Mouse (Mus musculus) limb, embryonic 13.5 days (tissue): ENCODE results near the gene Abhd12. TPM values are rescaled to one million over a fixed set of nuclear protein-coding genes. Genes with fewer than 3 reads are reported as not detected.
A peak's percentile ranks its signal among the peaks of the same experiment; 100 is the strongest.

Experiments used
- ATAC-seq: fragments of 200-750 bp; cut with Nextera tagmentation; 2 replicates; pipeline ENCODE4 v1.8.0; 2017; ENCODE audit warnings: low read depth, moderate number of reproducible peaks, moderate TSS enrichment; ENCODE audit not compliant: low FRiP score
- H3K27ac ChIP-seq: fragments of 300-500 bp; sonication (generic); 2 replicates; pipeline ENCODE4 v1.5.1; 2015; ENCODE audit warnings: inconsistent platforms, mild to moderate bottlenecking, moderate library complexity
- H3K27me3 ChIP-seq: fragments of 300-500 bp; sonication (generic); 2 replicates; pipeline ENCODE4 v1.6.1; 2015; ENCODE audit warnings: mild to moderate bottlenecking, inconsistent platforms
- H3K36me3 ChIP-seq: fragments of 300-500 bp; sonication (generic); 2 replicates; pipeline ENCODE4 v1.6.1; 2015; ENCODE audit warnings: inconsistent platforms, mild to moderate bottlenecking, moderate library complexity
- H3K4me1 ChIP-seq: fragments of 300-500 bp; sonication (generic); 2 replicates; pipeline ENCODE4 v1.6.1; 2015; ENCODE audit warnings: inconsistent platforms
- H3K4me2 ChIP-seq: fragments of 300-500 bp; sonication (generic); replicated peaks from 2 replicates; pipeline ENCODE4 v1.6.1; 2015; ENCODE audit warnings: inconsistent platforms, mild to moderate bottlenecking, moderate library complexity
- H3K4me3 ChIP-seq: fragments of 300-500 bp; sonication (generic); 2 replicates; pipeline ENCODE4 v1.5.1; 2015; ENCODE audit warnings: moderate library complexity, mild to moderate bottlenecking, inconsistent platforms
- H3K9ac ChIP-seq: fragments of 300-500 bp; sonication (generic); 2 replicates; pipeline ENCODE4 v1.6.1; 2015; ENCODE audit warnings: mild to moderate bottlenecking, inconsistent platforms
- H3K9me3 ChIP-seq: fragments of 300-500 bp; sonication (generic); 2 replicates; pipeline ENCODE4 v1.6.1; 2016; ENCODE audit warnings: inconsistent platforms
- WGBS: fragments of 180-500 bp; shearing (Covaris S2); methylation state at CpG from one replicate; pipeline ENCODE4 v1.1.7; 2015; 5-methylcytosine and 5-hydroxymethylcytosine counted together
- polyA plus RNA-seq: library from polyadenylated mRNA; unstranded; fragments of >200 nt; fragmentation: Nextera tagmentation; extraction: Ambion mirVana; gene quantifications from 2 replicates; pipeline ENCODE4 v1.2.1, GENCODE M21; 2015

The Abhd12 gene
- polyA plus RNA-seq, 1 experiment from 2014 or later: 68.1 TPM

GRCm38 (mm10) chr2:150818742-150819141 lies 85.8 kb downstream of the Abhd12 start:
- Histone ChIP-seq H3K36me3 (peaks cover 92% of the 10 kb centered on the region), H3K4me2 (no peak overlapping the region)
- WGBS: 85% methylated on average over 8 of the region's 8 CpGs

GRCm38 (mm10) chr2:150816676-150817402 lies 87.7 kb downstream of the Abhd12 start:
- Histone ChIP-seq H3K27ac (no peak overlapping the region), H3K4me1 (no peaks in the 10 kb centered on the region), H3K36me3 (peaks cover 94% of the 10 kb centered on the region), H3K9ac (no peak overlapping the region), H3K4me3 (no peak overlapping the region), H3K4me2 (no peak overlapping the region), H3K9me3 (no peaks in the 10 kb centered on the region), H3K27me3 (no peaks in the 10 kb centered on the region)
- WGBS: 91% methylated on average over 18 of the region's 18 CpGs
- no peak for ATAC-seq

More at GRCm38 (mm10) chr2:150818742-150819141, 85.8 kb downstream of the Abhd12 start:
- H3K27me3 ChIP-seq: no peaks in the 10 kb centered on the region
- H3K4me1 ChIP-seq: no peaks in the 10 kb centered on the region
- no peak overlapping the region for H3K4me3 ChIP-seq
- ATAC-seq: no peak
- H3K27ac ChIP-seq: no peak overlapping the region
- no peaks in the 10 kb centered on the region for H3K9me3 ChIP-seq
- no peak overlapping the region for H3K9ac ChIP-seq

GRCm38 (mm10) chr2:150812816-150813215 lies 91.7 kb downstream of the Abhd12 start:
- Histone ChIP-seq H3K4me2 (no peak overlapping the region), H3K27me3 (no peaks in the 10 kb centered on the region), H3K27ac (no peak overlapping the region), H3K9ac (no peak overlapping the region), H3K36me3 (peaks cover 100% of the 10 kb centered on the region), H3K4me1 (no peaks in the 10 kb centered on the region), H3K9me3 (no peaks in the 10 kb centered on the region), H3K4me3 (no peak overlapping the region)
- no peak for ATAC-seq
- WGBS: 94% methylated on average over 6 of the region's 6 CpGs

- Histone ChIP-seq H3K9ac (no peak overlapping the region), H3K9me3 (no peaks in the 10 kb centered on the region), H3K4me2 (no peak overlapping the region), H3K36me3 (peaks cover 98% of the 10 kb centered on the region), H3K27me3 (no peaks in the 10 kb centered on the region), H3K4me1 (no peaks in the 10 kb centered on the region), H3K27ac (no peak overlapping the region), H3K4me3 (no peak overlapping the region)
- 79% methylated on average over 5 of the region's 5 CpGs for WGBS
- no peak for ATAC-seq
Measured at GRCm38 (mm10) chr2:150810603-150811002, 93.9 kb downstream of the Abhd12 start.

- Histone ChIP-seq H3K4me1 (no peaks in the 10 kb centered on the region), H3K4me3 (no peak overlapping the region), H3K9me3 (no peaks in the 10 kb centered on the region), H3K27ac (no peak overlapping the region), H3K9ac (no peak overlapping the region), H3K4me2 (no peak overlapping the region), H3K27me3 (no peaks in the 10 kb centered on the region), H3K36me3 (peaks cover 96% of the 10 kb centered on the region)
- 90% methylated on average over 6 of the region's 6 CpGs for WGBS
- no peak for ATAC-seq
Measured at GRCm38 (mm10) chr2:150808812-150809211, 95.7 kb downstream of the Abhd12 start.

GRCm38 (mm10) chr2:150808381-150808780 lies 96.2 kb downstream of the Abhd12 start:
- no peak overlapping the region for H3K4me3 ChIP-seq
- no peak overlapping the region for H3K4me2 ChIP-seq
- H3K9me3 ChIP-seq: no peaks in the 10 kb centered on the region
- H3K36me3 ChIP-seq: peaks cover 95% of the 10 kb centered on the region
- ATAC-seq: no peak
- H3K27ac ChIP-seq: no peak overlapping the region
- 87% methylated on average over 6 of the region's 6 CpGs for WGBS
- H3K4me1 ChIP-seq: no peaks in the 10 kb centered on the region
- no peak overlapping the region for H3K9ac ChIP-seq
- H3K27me3 ChIP-seq: no peaks in the 10 kb centered on the region

- WGBS: 96% methylated on average over 1 of the region's 1 CpGs
- H3K36me3 ChIP-seq: peaks cover 81% of the 10 kb centered on the region
Measured at GRCm38 (mm10) chr2:150803035-150803434, 101.5 kb downstream of the Abhd12 start.

GRCm38 (mm10) chr2:150800616-150801015 lies 103.9 kb downstream of the Abhd12 start:
- no peak for ATAC-seq
- H3K36me3 ChIP-seq: peaks cover 76% of the 10 kb centered on the region
- H3K9ac ChIP-seq: no peak overlapping the region
- no peak overlapping the region for H3K4me2 ChIP-seq
- H3K27ac ChIP-seq: no peak overlapping the region
- WGBS: 82% methylated on average over 5 of the region's 5 CpGs
- H3K9me3 ChIP-seq: no peaks in the 10 kb centered on the region
- no peak overlapping the region for H3K4me3 ChIP-seq
- H3K4me1 ChIP-seq: no peaks in the 10 kb centered on the region
- H3K27me3 ChIP-seq: no peaks in the 10 kb centered on the region

More at GRCm38 (mm10) chr2:150803035-150803434, 101.5 kb downstream of the Abhd12 start:
- H3K4me1 ChIP-seq: no peaks in the 10 kb centered on the region
- ATAC-seq: no peak
- no peak overlapping the region for H3K27ac ChIP-seq
- H3K9me3 ChIP-seq: no peaks in the 10 kb centered on the region
- H3K4me2 ChIP-seq: no peak overlapping the region
- no peaks in the 10 kb centered on the region for H3K27me3 ChIP-seq
- no peak overlapping the region for H3K4me3 ChIP-seq
- no peak overlapping the region for H3K9ac ChIP-seq

GRCm38 (mm10) chr2:150798084-150798483 lies 106.5 kb downstream of the Abhd12 start:
- no peak for ATAC-seq
- Histone ChIP-seq H3K27me3 (no peaks in the 10 kb centered on the region), H3K9ac (no peak overlapping the region), H3K27ac (no peak overlapping the region), H3K4me3 (no peak overlapping the region), H3K4me2 (no peak overlapping the region), H3K9me3 (no peaks in the 10 kb centered on the region), H3K4me1 (no peaks in the 10 kb centered on the region), H3K36me3 (peaks cover 77% of the 10 kb centered on the region)
- WGBS: 88% methylated on average over 7 of the region's 7 CpGs

- Histone ChIP-seq H3K36me3 (peaks cover 57% of the 10 kb centered on the region), H3K9me3 (no peaks in the 10 kb centered on the region), H3K27me3 (no peaks in the 10 kb centered on the region), H3K4me2 (no peak overlapping the region), H3K4me1 (peaks cover 11% of the 10 kb centered on the region), H3K4me3 (no peak overlapping the region), H3K9ac (no peak overlapping the region), H3K27ac (no peak overlapping the region)
- ATAC-seq: no peak
- 57% methylated on average over 4 of the region's 4 CpGs for WGBS
Measured at GRCm38 (mm10) chr2:150793320-150793719, 111.2 kb downstream of the Abhd12 start.

GRCm38 (mm10) chr2:150788768-150789550 lies 115.6 kb downstream of the Abhd12 start:
- H3K9me3 ChIP-seq: no peaks in the 10 kb centered on the region
- ATAC-seq: no peak
- peak overlapping the region; percentile 20 for H3K4me3 ChIP-seq
- peak overlapping the region; percentile 43 for H3K9ac ChIP-seq
- H3K27me3 ChIP-seq: no peaks in the 10 kb centered on the region
- peaks cover 36% of the 10 kb centered on the region for H3K4me1 ChIP-seq
- 52% methylated on average over 4 of the region's 4 CpGs for WGBS
- H3K4me2 ChIP-seq: peak overlapping the region; percentile 83
- H3K27ac ChIP-seq: no peak overlapping the region
- peaks cover 23% of the 10 kb centered on the region for H3K36me3 ChIP-seq

- Histone ChIP-seq H3K27ac (peak overlapping the region; percentile 48; the same call in 1 of the 2 replicates), H3K4me1 (peaks cover 36% of the 10 kb centered on the region), H3K4me2 (peak overlapping the region; percentile 83), H3K27me3 (no peaks in the 10 kb centered on the region), H3K9ac (peak overlapping the region; percentile 75), H3K4me3 (peak overlapping the region; percentile 85), H3K36me3 (peaks cover 9% of the 10 kb centered on the region), H3K9me3 (no peaks in the 10 kb centered on the region)
- ATAC-seq: peak; percentile 9
- under 1% methylated on average over 23 of the region's 23 CpGs for WGBS
Measured at GRCm38 (mm10) chr2:150787234-150787771, 117.2 kb downstream of the Abhd12 start.
